Mouse (Mus musculus) urinary bladder, adult 18-20 months (tissue): ENCODE measurements around the gene Bcl10.
A peak's percentile ranks its signal among the peaks of the same experiment; 100 is the strongest.
"Not testable (repeated sequence)": the region's sequence is repeated elsewhere in the genome, so short reads cannot be mapped to it uniquely, and the experiment has no call there.

Experiments
- DNase-seq, 2 experiments: peaks; one replicate each; pipeline ENCODE4 v3.0.0; 2022; ENCODE audit warnings: low spot score in 2 of 2, mixed read lengths in 2 of 2

The Bcl10 gene

GRCm38 (mm10) chr3:145922019-145922854, at the start of gene Bcl10:
TSS of gene Bcl10 (plus strand) at chr3:145922804.
- DNase-seq, result no peak

- DNase-seq, result no peak
These were observed 49.3 kb upstream of the Bcl10 start for GRCm38 (mm10) chr3:145873271-145873670.

GRCm38 (mm10) chr3:145874126-145874525, 48.5 kb upstream of the Bcl10 start:
- no peak for DNase-seq

- DNase-seq, result no peak
These were observed 46.5 kb upstream of the Bcl10 start for GRCm38 (mm10) chr3:145876120-145876519.

GRCm38 (mm10) chr3:145878867-145879266, 43.7 kb upstream of the Bcl10 start:
- not testable (repeated sequence) for DNase-seq

GRCm38 (mm10) chr3:145880335-145880734, 42.3 kb upstream of the Bcl10 start:
- DNase-seq, result no peak

GRCm38 (mm10) chr3:145882076-145882874, 40.3 kb upstream of the Bcl10 start:
- no peak for DNase-seq

GRCm38 (mm10) chr3:145883233-145883632, 39.4 kb upstream of the Bcl10 start:
- DNase-seq, result no peak

GRCm38 (mm10) chr3:145885376-145885775, 37.2 kb upstream of the Bcl10 start:
- no peak for DNase-seq

- no peak for DNase-seq
These were observed 36.6 kb upstream of the Bcl10 start for GRCm38 (mm10) chr3:145885851-145886464.

GRCm38 (mm10) chr3:145887430-145887971, 35.1 kb upstream of the Bcl10 start:
- no peak for DNase-seq

GRCm38 (mm10) chr3:145890346-145891132, 32.1 kb upstream of the Bcl10 start:
- DNase-seq, result no peak

- no peak for DNase-seq
These were observed 30.2 kb upstream of the Bcl10 start for GRCm38 (mm10) chr3:145892451-145892850.

GRCm38 (mm10) chr3:145894131-145894530, 28.5 kb upstream of the Bcl10 start:
- no peak for DNase-seq

GRCm38 (mm10) chr3:145897749-145898148, 24.9 kb upstream of the Bcl10 start:
- DNase-seq, result no peak

- DNase-seq, result no peak
These were observed 22.8 kb upstream of the Bcl10 start for GRCm38 (mm10) chr3:145899832-145900231.

GRCm38 (mm10) chr3:145903530-145903929, 19.1 kb upstream of the Bcl10 start:
- no peak for DNase-seq

GRCm38 (mm10) chr3:145904850-145905776, 17.5 kb upstream of the Bcl10 start:
- DNase-seq, result peak; percentile 24 to 62

GRCm38 (mm10) chr3:145906582-145906981, 16.0 kb upstream of the Bcl10 start:
- DNase-seq, result no peak

- DNase-seq, result no peak
These were observed 10.1 kb upstream of the Bcl10 start for GRCm38 (mm10) chr3:145912512-145912911.
